Mouse (Mus musculus): Measurements from ENCODE around the gene Aasdh. TPM values are rescaled to one million over a fixed set of nuclear protein-coding genes. Genes with fewer than 3 reads are reported as not detected.

Aasdh gene
- total and polyA plus RNA-seq, 2 experiments from 2014 or later, result 8.7 to 16.4 TPM

GRCm38 (mm10) chr5:76884107-76884506 is 21.2 kb downstream of the Aasdh start:
- Histone ChIP-seq H3K27ac (ENCODE audit: low read depth) (no peak overlapping the region), H3K4me3 (ENCODE audit: low read depth, low read length) (no peak overlapping the region), H3K9ac (replicated peaks; ENCODE audit: low read depth, low read length) (no peak overlapping the region), H3K36me3 (replicated peaks; ENCODE audit: control insufficient read depth, insufficient read depth, low read length) (peaks cover 58% of the 10 kb centered on the region), H3K27me3 (ENCODE audit: control insufficient read depth, insufficient read depth, low read length) (no peaks in the 10 kb centered on the region), H3K9me3 (replicated peaks; ENCODE audit: control insufficient read depth, low read length) (no peaks in the 10 kb centered on the region), H3K4me1 (ENCODE audit: control insufficient read depth, insufficient read depth) (no peaks in the 10 kb centered on the region), H3K4me2 (ENCODE audit: low read depth, low read length) (no peak overlapping the region)
- no peak for ATAC-seq (ENCODE audit: insufficient read depth, low read depth)
- 90% methylated on average over 1 of the region's 1 CpGs for WGBS
- no peak for TF ChIP-seq EP300 (IDR thresholded peaks at IDR 0.05; ENCODE audit: low read depth)
- no peak for TF ChIP-seq CTCF (IDR thresholded peaks at IDR 0.05; ENCODE audit: low read depth)
- DNase-seq (ENCODE audit: low spot score), result no peak

GRCm38 (mm10) chr5:76876106-76876758 is 29.1 kb downstream of the Aasdh start:
- no peaks in the 10 kb centered on the region for H3K4me1 ChIP-seq (ENCODE audit: control insufficient read depth, insufficient read depth)
- peak; percentile 31 for TF ChIP-seq CTCF (IDR thresholded peaks at IDR 0.05; ENCODE audit: low read depth)
- TF ChIP-seq EP300 (IDR thresholded peaks at IDR 0.05; ENCODE audit: low read depth), result 0 out of 2 replicates have a peak, but pooled peaks have one; percentile 43
- no peaks in the 10 kb centered on the region for H3K9me3 ChIP-seq (replicated peaks; ENCODE audit: control insufficient read depth, low read length)
- ATAC-seq (ENCODE audit: insufficient read depth, low read depth) (peak; percentile 94), DNase-seq (ENCODE audit: low spot score) (peak; percentile 75)
- H3K27ac ChIP-seq (ENCODE audit: low read depth), result peak overlapping the region; percentile 71
- no peak overlapping the region for H3K9ac ChIP-seq (replicated peaks; ENCODE audit: low read depth, low read length)
- peaks cover 11% of the 10 kb centered on the region for H3K36me3 ChIP-seq (replicated peaks; ENCODE audit: control insufficient read depth, insufficient read depth, low read length)
- H3K27me3 ChIP-seq (ENCODE audit: control insufficient read depth, insufficient read depth, low read length), result no peaks in the 10 kb centered on the region
- H3K4me2 ChIP-seq (ENCODE audit: low read depth, low read length), result peak overlapping the region; percentile 14
- peak overlapping the region; percentile 11; the same call in 1 of the 2 replicates for H3K4me3 ChIP-seq (ENCODE audit: low read depth, low read length)
- 56% methylated on average over 25 of the region's 25 CpGs for WGBS

GRCm38 (mm10) chr5:76869553-76869952 is 35.8 kb downstream of the Aasdh start:
- WGBS, result 62% methylated on average over 6 of the region's 6 CpGs
- no peak for ATAC-seq (ENCODE audit: insufficient read depth, low read depth)
- Histone ChIP-seq H3K9me3 (replicated peaks; ENCODE audit: control insufficient read depth, low read length) (no peaks in the 10 kb centered on the region), H3K4me1 (ENCODE audit: control insufficient read depth, insufficient read depth) (peaks cover 19% of the 10 kb centered on the region), H3K4me3 (ENCODE audit: low read depth, low read length) (peak overlapping the region; percentile 40), H3K36me3 (replicated peaks; ENCODE audit: control insufficient read depth, insufficient read depth, low read length) (peaks cover 12% of the 10 kb centered on the region), H3K4me2 (ENCODE audit: low read depth, low read length) (peak overlapping the region; percentile 61), H3K27me3 (ENCODE audit: control insufficient read depth, insufficient read depth, low read length) (no peaks in the 10 kb centered on the region), H3K27ac (ENCODE audit: low read depth) (no peak overlapping the region), H3K9ac (replicated peaks; ENCODE audit: low read depth, low read length) (0 out of 2 replicates have a peak overlapping the region, but pooled peaks have one; percentile 26)
- TF ChIP-seq CTCF (IDR thresholded peaks at IDR 0.05; ENCODE audit: low read depth) (no peak), EP300 (IDR thresholded peaks at IDR 0.05; ENCODE audit: low read depth) (no peak)
- no peak for DNase-seq (ENCODE audit: low spot score)

GRCm38 (mm10) chr5:76868693-76869286 is 36.5 kb downstream of the Aasdh start:
- H3K27me3 ChIP-seq (ENCODE audit: control insufficient read depth, insufficient read depth, low read length), result no peaks in the 10 kb centered on the region
- no peak for DNase-seq (ENCODE audit: low spot score)
- H3K36me3 ChIP-seq (replicated peaks; ENCODE audit: control insufficient read depth, insufficient read depth, low read length), result peaks cover 12% of the 10 kb centered on the region
- H3K27ac ChIP-seq (ENCODE audit: low read depth), result no peak overlapping the region
- H3K9me3 ChIP-seq (replicated peaks; ENCODE audit: control insufficient read depth, low read length), result no peaks in the 10 kb centered on the region
- peaks cover 19% of the 10 kb centered on the region for H3K4me1 ChIP-seq (ENCODE audit: control insufficient read depth, insufficient read depth)
- TF ChIP-seq EP300 (IDR thresholded peaks at IDR 0.05; ENCODE audit: low read depth) (no peak), CTCF (IDR thresholded peaks at IDR 0.05; ENCODE audit: low read depth) (no peak)
- H3K4me3 ChIP-seq (ENCODE audit: low read depth, low read length), result peak overlapping the region; percentile 40
- WGBS, result 44% methylated on average over 16 of the region's 16 CpGs
- peak; percentile 75 for ATAC-seq (ENCODE audit: insufficient read depth, low read depth)
- 0 out of 2 replicates have a peak overlapping the region, but pooled peaks have one; percentile 26 for H3K9ac ChIP-seq (replicated peaks; ENCODE audit: low read depth, low read length)
- H3K4me2 ChIP-seq (ENCODE audit: low read depth, low read length), result peak overlapping the region; percentile 61

GRCm38 (mm10) chr5:76866819-76867218 is 38.5 kb downstream of the Aasdh start:
- ATAC-seq (ENCODE audit: insufficient read depth, low read depth) (no peak), DNase-seq (ENCODE audit: low spot score) (no peak)
- H3K9ac ChIP-seq (replicated peaks; ENCODE audit: low read depth, low read length), result no peak overlapping the region
- no peak overlapping the region for H3K4me2 ChIP-seq (ENCODE audit: low read depth, low read length)
- H3K27ac ChIP-seq (ENCODE audit: low read depth), result no peak overlapping the region
- WGBS, result 75% methylated on average over 8 of the region's 8 CpGs
- H3K36me3 ChIP-seq (replicated peaks; ENCODE audit: control insufficient read depth, insufficient read depth, low read length), result peaks cover 12% of the 10 kb centered on the region
- H3K9me3 ChIP-seq (replicated peaks; ENCODE audit: control insufficient read depth, low read length), result no peaks in the 10 kb centered on the region
- no peak overlapping the region for H3K4me3 ChIP-seq (ENCODE audit: low read depth, low read length)
- no peaks in the 10 kb centered on the region for H3K27me3 ChIP-seq (ENCODE audit: control insufficient read depth, insufficient read depth, low read length)
- TF ChIP-seq EP300 (IDR thresholded peaks at IDR 0.05; ENCODE audit: low read depth) (no peak), CTCF (IDR thresholded peaks at IDR 0.05; ENCODE audit: low read depth) (no peak)
- peaks cover 22% of the 10 kb centered on the region for H3K4me1 ChIP-seq (ENCODE audit: control insufficient read depth, insufficient read depth)

All from heart, postnatal 0 days (tissue).